Mouse (Mus musculus): ENCODE measurements around the gene Cltc. TPM values are rescaled to one million over a fixed set of nuclear protein-coding genes. Genes with fewer than 3 reads are reported as not detected.

Cltc gene
- polyA plus RNA-seq, 1 experiment from 2014 or later, result 301 TPM

- POLR2A ChIA-PET, result interaction anchor here (1.3 kb wide), 1 partner anchor 32 kb away, joined by 3 read pairs; no protein-coding TSS in a partner anchor
These were observed 33.4 kb downstream of the Cltc start for GRCm38 (mm10) chr11:86724004-86724403.

GRCm38 (mm10) chr11:86719390-86719789, 38.0 kb downstream of the Cltc start:
- ATAC-seq, result no peak
- CTCF ChIA-PET, result interaction anchor here (1.1 kb wide), 1 partner anchor 117 kb away, joined by 3 read pairs; no protein-coding TSS in a partner anchor

More at GRCm38 (mm10) chr11:86724004-86724403, 33.4 kb downstream of the Cltc start:
- no peak for ATAC-seq
- no peak for TF ChIP-seq CTCF (IDR thresholded peaks at IDR 0.05)
- CTCF ChIA-PET, result no interaction called here
- DNase-seq (ENCODE audit: low read depth, low spot score), result no peak
- no peaks in the 10 kb centered on the region for H3K27me3 ChIP-seq
- in situ Hi-C loops (cut with MboI; ENCODE audit: low pct_unique_long_range_greater_than_20kb), result no loop called here

GRCm38 (mm10) chr11:86718369-86718768, 39.0 kb downstream of the Cltc start:
- ChIA-PET POLR2A (interaction anchor here (0.8 kb wide), 1 partner anchor 25 kb away, joined by 3 read pairs; no protein-coding TSS in a partner anchor), CTCF (interaction anchor here (1.0 to 1.1 kb wide), 2 partner anchors 33 to 118 kb away, joined by 3 read pairs; no protein-coding TSS in a partner anchor)

More at GRCm38 (mm10) chr11:86719390-86719789, 38.0 kb downstream of the Cltc start:
- no peaks in the 10 kb centered on the region for H3K27me3 ChIP-seq
- in situ Hi-C loops (cut with MboI; ENCODE audit: low pct_unique_long_range_greater_than_20kb), result no loop called here
- no peak for TF ChIP-seq CTCF (IDR thresholded peaks at IDR 0.05)
- POLR2A ChIA-PET, result interaction anchor here (0.8 kb wide), 1 partner anchor 26 kb away, joined by 3 read pairs; no protein-coding TSS in a partner anchor
- no peak for DNase-seq (ENCODE audit: low read depth, low spot score)

GRCm38 (mm10) chr11:86717306-86718065, 39.9 kb downstream of the Cltc start:
- DNase-seq (ENCODE audit: low read depth, low spot score), result no peak
- no peak for ATAC-seq
- no peak for TF ChIP-seq CTCF (IDR thresholded peaks at IDR 0.05)
- CTCF ChIA-PET, result interaction anchor here (1.3 to 1.6 kb wide), 2 partner anchors 16 to 28 kb away, joined by 3 read pairs; no protein-coding TSS in a partner anchor
- in situ Hi-C loops (cut with MboI; ENCODE audit: low pct_unique_long_range_greater_than_20kb), result no loop called here
- POLR2A ChIA-PET, result no interaction called here
- no peaks in the 10 kb centered on the region for H3K27me3 ChIP-seq

More at GRCm38 (mm10) chr11:86718369-86718768, 39.0 kb downstream of the Cltc start:
- ATAC-seq (no peak), DNase-seq (ENCODE audit: low read depth, low spot score) (no peak)
- H3K27me3 ChIP-seq, result no peaks in the 10 kb centered on the region
- in situ Hi-C loops (cut with MboI; ENCODE audit: low pct_unique_long_range_greater_than_20kb), result no loop called here
- no peak for TF ChIP-seq CTCF (IDR thresholded peaks at IDR 0.05)

- in situ Hi-C loops (cut with MboI; ENCODE audit: low pct_unique_long_range_greater_than_20kb), result no loop called here
- TF ChIP-seq CTCF (IDR thresholded peaks at IDR 0.05), result no peak
- ChIA-PET CTCF (no interaction called here), POLR2A (no interaction called here)
- ATAC-seq (no peak), DNase-seq (ENCODE audit: low read depth, low spot score) (no peak)
- no peaks in the 10 kb centered on the region for H3K27me3 ChIP-seq
These were observed 42.8 kb downstream of the Cltc start for GRCm38 (mm10) chr11:86714606-86715005.

GRCm38 (mm10) chr11:86701151-86701550, 56.2 kb downstream of the Cltc start:
- ATAC-seq (no peak), DNase-seq (ENCODE audit: low read depth, low spot score) (no peak)
- in situ Hi-C loops (cut with MboI; ENCODE audit: low pct_unique_long_range_greater_than_20kb), result no loop called here
- ChIA-PET POLR2A (no interaction called here), CTCF (interaction anchor here (1.2 to 2.5 kb wide), 3 partner anchors 10 to 22 kb away, joined by 3 to 9 read pairs (median 4); no protein-coding TSS in a partner anchor)
- no peaks in the 10 kb centered on the region for H3K27me3 ChIP-seq
- TF ChIP-seq CTCF (IDR thresholded peaks at IDR 0.05), result no peak

- CTCF ChIA-PET, result interaction anchor here (1.1 kb wide), 1 partner anchor 9 kb away, joined by 3 read pairs; no protein-coding TSS in a partner anchor
- ATAC-seq (no peak), DNase-seq (ENCODE audit: low read depth, low spot score) (no peak)
- TF ChIP-seq CTCF (IDR thresholded peaks at IDR 0.05), result no peak
- H3K27me3 ChIP-seq, result no peaks in the 10 kb centered on the region
- POLR2A ChIA-PET, result interaction anchor here (0.7 kb wide), 1 partner anchor 175 kb away, joined by 7 read pairs; no protein-coding TSS in a partner anchor
- in situ Hi-C loops (cut with MboI; ENCODE audit: low pct_unique_long_range_greater_than_20kb), result no loop called here
These were observed 61.9 kb downstream of the Cltc start for GRCm38 (mm10) chr11:86695461-86695860.

GRCm38 (mm10) chr11:86692546-86692945, 64.8 kb downstream of the Cltc start:
- CTCF ChIA-PET, result no interaction called here
- H3K27me3 ChIP-seq, result no peaks in the 10 kb centered on the region
- in situ Hi-C loops (cut with MboI; ENCODE audit: low pct_unique_long_range_greater_than_20kb), result no loop called here
- ATAC-seq (no peak), DNase-seq (ENCODE audit: low read depth, low spot score) (no peak)
- TF ChIP-seq CTCF (IDR thresholded peaks at IDR 0.05), result no peak
- POLR2A ChIA-PET, result no interaction called here

- in situ Hi-C loops (cut with MboI; ENCODE audit: low pct_unique_long_range_greater_than_20kb), result no loop called here
- CTCF ChIA-PET, result no interaction called here
- POLR2A ChIA-PET, result interaction anchor here (1.2 kb wide), 1 partner anchor 10 kb away, joined by 4 read pairs; no protein-coding TSS in a partner anchor
- peak; percentile 14 for ATAC-seq
- no peaks in the 10 kb centered on the region for H3K27me3 ChIP-seq
- DNase-seq (ENCODE audit: low read depth, low spot score), result no peak
- TF ChIP-seq CTCF (IDR thresholded peaks at IDR 0.05), result peak; percentile 19
These were observed 65.4 kb downstream of the Cltc start for GRCm38 (mm10) chr11:86691956-86692355.

GRCm38 (mm10) chr11:86691482-86691881, 65.9 kb downstream of the Cltc start:
- no peaks in the 10 kb centered on the region for H3K27me3 ChIP-seq
- CTCF ChIA-PET, result no interaction called here
- in situ Hi-C loops (cut with MboI; ENCODE audit: low pct_unique_long_range_greater_than_20kb), result no loop called here
- ATAC-seq (peak; percentile 84), DNase-seq (ENCODE audit: low read depth, low spot score) (no peak)
- POLR2A ChIA-PET, result interaction anchor here (1.2 kb wide), 1 partner anchor 11 kb away, joined by 4 read pairs; no protein-coding TSS in a partner anchor
- TF ChIP-seq CTCF (IDR thresholded peaks at IDR 0.05), result no peak

- ATAC-seq, result no peak
- H3K27me3 ChIP-seq, result no peaks in the 10 kb centered on the region
- ChIA-PET CTCF (no interaction called here), POLR2A (interaction anchor here (0.9 kb wide), 1 partner anchor 9 kb away, joined by 3 read pairs; no protein-coding TSS in a partner anchor)
- DNase-seq (ENCODE audit: low read depth, low spot score), result no peak
- in situ Hi-C loops (cut with MboI; ENCODE audit: low pct_unique_long_range_greater_than_20kb), result no loop called here
- TF ChIP-seq CTCF (IDR thresholded peaks at IDR 0.05), result no peak
These were observed 67.0 kb downstream of the Cltc start for GRCm38 (mm10) chr11:86690383-86690782.
